Comparison of ENCODE assay signal across 9 mouse cellular contexts in the genomic region with DNA sequence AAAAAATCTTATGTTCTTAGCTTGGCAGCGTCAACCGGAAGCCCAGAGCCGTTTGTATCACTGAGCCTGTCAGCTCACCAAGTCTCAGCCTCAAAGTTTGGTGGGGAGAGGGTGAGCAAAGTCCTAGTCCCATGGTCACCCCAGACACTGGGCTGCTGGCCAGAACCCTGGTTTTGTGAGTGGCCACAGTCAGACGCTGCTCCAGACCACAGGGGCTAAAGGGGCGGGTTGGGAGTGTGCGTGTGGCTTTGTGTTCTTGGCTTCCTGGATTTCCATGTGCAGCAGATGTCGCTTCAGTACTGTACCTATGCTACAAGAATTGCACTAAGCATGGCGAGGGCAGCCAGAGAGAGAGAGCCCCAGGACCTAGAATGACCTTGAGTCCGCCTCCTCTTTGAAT. TPM values are rescaled to one million over a fixed set of nuclear protein-coding genes. Genes with fewer than 3 reads are reported as not detected.
A peak's percentile ranks its signal among the peaks of the same experiment; 100 is the strongest.
DNase-seq lines count a peak whose midpoint lies in the region; ATAC-seq lines count a peak whose summit lies in the region.
"Had no signal": no experiment of that assay in that cellular context is flagged by ENCODE, and none has a peak within 500 bp of the region (broad histone marks: within the 10 kb centered on the region; RNA-seq: fewer than 3 reads in every experiment).

No protein-coding gene starts in this region.

- H3K27ac ChIP-seq in heart, embryonic 11.5 days (ENCODE audit: low read depth, low read length), result peak overlapping the region; percentile 87
- H3K27ac ChIP-seq in heart, embryonic 15.5 days, result peak overlapping the region; percentile 95
- peak overlapping the region; percentile 90 for H3K27ac ChIP-seq in limb, embryonic 10.5 days

- H3K9ac ChIP-seq in heart, embryonic 11.5 days (ENCODE audit: low read depth, low read length), result peak overlapping the region; percentile 39; the same call in 1 of the 2 replicates
- no peak overlapping the region for H3K9ac ChIP-seq in heart, embryonic 15.5 days
- H3K9ac ChIP-seq: limb, embryonic 15.5 days had no signal

- no peak overlapping the region for H3K4me3 ChIP-seq in heart, embryonic 11.5 days (ENCODE audit: low read depth, low read length)
- no peak overlapping the region for H3K4me3 ChIP-seq in heart, embryonic 15.5 days
- H3K4me3 ChIP-seq in limb, embryonic 10.5 days, result no peak overlapping the region

- no peaks in the 10 kb centered on the region for H3K27me3 ChIP-seq in heart, embryonic 11.5 days (ENCODE audit: control insufficient read depth, insufficient read depth, low read length)
- H3K27me3 ChIP-seq in heart, embryonic 15.5 days, result no peaks in the 10 kb centered on the region
- no peaks in the 10 kb centered on the region for H3K27me3 ChIP-seq in limb, embryonic 10.5 days (ENCODE audit: low read depth, poor library complexity, severe bottlenecking)
- H3K27me3 ChIP-seq: limb, embryonic 15.5 days had no signal

- H3K36me3 ChIP-seq in heart, embryonic 11.5 days (ENCODE audit: control insufficient read depth, insufficient read depth, low read length), result peaks cover 5% of the 10 kb centered on the region; the same call in 1 of the 2 replicates
- H3K36me3 ChIP-seq in heart, embryonic 15.5 days, result peaks cover 9% of the 10 kb centered on the region; the same call in 1 of the 2 replicates
- peaks cover 26% of the 10 kb centered on the region for H3K36me3 ChIP-seq in limb, embryonic 10.5 days

- peak overlapping the region; percentile 73 for H3K4me2 ChIP-seq in heart, embryonic 11.5 days
- no peak overlapping the region for H3K4me2 ChIP-seq in heart, embryonic 15.5 days

- DNase-seq in heart, adult 9 months (ENCODE audit: low spot score in 2 of 2), result no peak
- DNase-seq in adipocyte (ENCODE audit: low spot score), result peak; percentile 2
- no peak for DNase-seq in limb, embryonic 10.5 days (ENCODE audit: low spot score)
- DNase-seq in frontal cortex, postnatal 25 days (ENCODE audit: low spot score in 2 of 2), result no peak
- DNase-seq in B cell, adult 2 months, result no peak
- DNase-seq in ovary, adult 18-20 months (ENCODE audit: low spot score), result no peak

- H3K9me3 ChIP-seq in heart, embryonic 11.5 days (replicated peaks; ENCODE audit: control insufficient read depth, low read length), result no peaks in the 10 kb centered on the region
- no peaks in the 10 kb centered on the region for H3K9me3 ChIP-seq in heart, embryonic 15.5 days (replicated peaks)
- no peaks in the 10 kb centered on the region for H3K9me3 ChIP-seq in limb, embryonic 10.5 days (replicated peaks)
- H3K9me3 ChIP-seq: limb, embryonic 15.5 days had no signal

- peaks cover 41% of the 10 kb centered on the region for H3K4me1 ChIP-seq in heart, embryonic 11.5 days (ENCODE audit: control insufficient read depth, insufficient read depth, low read length)
- H3K4me1 ChIP-seq in heart, embryonic 15.5 days (replicated peaks), result peaks cover 57% of the 10 kb centered on the region
- H3K4me1 ChIP-seq in limb, embryonic 10.5 days, result peaks cover 69% of the 10 kb centered on the region

- ATAC-seq in heart, embryonic 11.5 days (replicated peaks; ENCODE audit: insufficient number of reproducible peaks, low FRiP score, low TSS enrichment), result no peak
- no peak for ATAC-seq in heart, embryonic 15.5 days (replicated peaks; ENCODE audit: insufficient number of reproducible peaks, insufficient read depth, low FRiP score, low read depth)

- WGBS in heart, embryonic 11.5 days (ENCODE audit: insufficient replicate concordance), result 65% methylated on average over 9 of the region's 9 CpGs
- 46% methylated on average over 9 of the region's 9 CpGs for WGBS in heart, embryonic 15.5 days
- 93% methylated on average over 9 of the region's 9 CpGs for WGBS in limb, embryonic 10.5 days

RNA-seq across cellular contexts. Expression of a gene that starts 3.2 kb away (rescaled TPM):
- polyA plus RNA-seq in heart, embryonic 11.5 days (2014; fragmentation: Nextera tagmentation; extraction: Ambion mirVana), result 69.9 and 76.8 TPM in 2 replicates
- polyA plus RNA-seq in heart, embryonic 15.5 days (2015; fragmentation: Nextera tagmentation; extraction: Ambion mirVana), result 41.7 and 60.3 TPM in 2 replicates
- 83.7 and 91.1 TPM in 2 replicates for polyA plus RNA-seq in limb, embryonic 10.5 days (2016; fragmentation: Nextera tagmentation; extraction: Ambion mirVana)

RNA-seq across cellular contexts. Expression of a gene that starts 4.2 kb away (rescaled TPM):
- 63.1 and 65.1 TPM in 2 replicates for polyA plus RNA-seq in heart, embryonic 11.5 days (2014; fragmentation: Nextera tagmentation; extraction: Ambion mirVana)
- 54.8 and 59.2 TPM in 2 replicates for polyA plus RNA-seq in heart, embryonic 15.5 days (2015; fragmentation: Nextera tagmentation; extraction: Ambion mirVana)
- 33.7 and 37.6 TPM in 2 replicates for polyA plus RNA-seq in limb, embryonic 10.5 days (2016; fragmentation: Nextera tagmentation; extraction: Ambion mirVana)

RNA-seq across cellular contexts. Expression of a gene that starts 14.8 kb away (rescaled TPM):
- polyA plus RNA-seq in heart, embryonic 11.5 days (2014; fragmentation: Nextera tagmentation; extraction: Ambion mirVana), result 42.6 and 42.7 TPM in 2 replicates
- polyA plus RNA-seq in heart, embryonic 15.5 days (2015; fragmentation: Nextera tagmentation; extraction: Ambion mirVana), result 40.2 and 47.1 TPM in 2 replicates
- 26.7 and 35.6 TPM in 2 replicates for polyA plus RNA-seq in limb, embryonic 10.5 days (2016; fragmentation: Nextera tagmentation; extraction: Ambion mirVana)

RNA-seq across cellular contexts. Expression of a gene that starts 28.3 kb away (rescaled TPM):
- polyA plus RNA-seq in heart, embryonic 11.5 days (2014; fragmentation: Nextera tagmentation; extraction: Ambion mirVana), result not detected in 2 replicates
- not detected in 2 replicates for polyA plus RNA-seq in heart, embryonic 15.5 days (2015; fragmentation: Nextera tagmentation; extraction: Ambion mirVana)
- polyA plus RNA-seq in limb, embryonic 10.5 days (2016; fragmentation: Nextera tagmentation; extraction: Ambion mirVana), result not detected in 2 replicates
- polyA plus RNA-seq: limb, embryonic 15.5 days had no signal

RNA-seq across cellular contexts. Expression of a gene that starts 36.2 kb away (rescaled TPM):
- 120 and 126 TPM in 2 replicates for polyA plus RNA-seq in heart, embryonic 11.5 days (2014; fragmentation: Nextera tagmentation; extraction: Ambion mirVana)
- 122 and 125 TPM in 2 replicates for polyA plus RNA-seq in heart, embryonic 15.5 days (2015; fragmentation: Nextera tagmentation; extraction: Ambion mirVana)
- 118 and 123 TPM in 2 replicates for polyA plus RNA-seq in limb, embryonic 10.5 days (2016; fragmentation: Nextera tagmentation; extraction: Ambion mirVana)
